Mouse (Mus musculus) midbrain, embryonic 16.5 days (tissue): ENCODE results near the gene Myrf. TPM values are rescaled to one million over a fixed set of nuclear protein-coding genes. Genes with fewer than 3 reads are reported as not detected.

ENCODE experiments used
- ATAC-seq: fragments of 200-750 bp; cut with Nextera tagmentation; 2 replicates; pipeline ENCODE4 v1.8.0; 2017; ENCODE audit warnings: moderate TSS enrichment
- H3K27ac ChIP-seq: fragments of 300-500 bp; sonication (generic); 2 replicates; pipeline ENCODE4 v1.5.1; 2014; ENCODE audit warnings: mild to moderate bottlenecking, low read length, mixed read lengths
- H3K27me3 ChIP-seq: fragments of 300-500 bp; sonication (generic); 2 replicates; pipeline ENCODE4 v1.6.1; 2014; ENCODE audit warnings: low read depth, low read length, mixed read lengths; ENCODE audit not compliant: control insufficient read depth, insufficient read depth
- H3K36me3 ChIP-seq: fragments of 300-500 bp; sonication (generic); 2 replicates; pipeline ENCODE4 v1.6.1; 2014; ENCODE audit warnings: mild to moderate bottlenecking, low read length, moderate library complexity, mixed read lengths; ENCODE audit not compliant: control insufficient read depth, insufficient read depth
- H3K4me1 ChIP-seq: fragments of 300-500 bp; sonication (generic); 2 replicates; pipeline ENCODE4 v1.6.1; 2014; ENCODE audit warnings: mild to moderate bottlenecking, low read length, mixed read lengths; ENCODE audit not compliant: control insufficient read depth, insufficient read depth
- H3K4me2 ChIP-seq: fragments of 300-500 bp; sonication (generic); 2 replicates; pipeline ENCODE4 v1.6.1; 2014; ENCODE audit warnings: mild to moderate bottlenecking, low read length, mixed read lengths
- H3K4me3 ChIP-seq: fragments of 300-500 bp; sonication (generic); 2 replicates; pipeline ENCODE4 v1.5.1; 2014; ENCODE audit warnings: low read depth, mild to moderate bottlenecking, low read length, moderate library complexity, mixed read lengths
- H3K9ac ChIP-seq: fragments of 300-500 bp; sonication (generic); 2 replicates; pipeline ENCODE4 v1.6.1; 2014; ENCODE audit warnings: low read depth, low read length, mixed read lengths
- H3K9me3 ChIP-seq: fragments of 300-500 bp; sonication (generic); replicated peaks from 2 replicates; pipeline ENCODE4 v1.6.1; 2014; ENCODE audit warnings: mild to moderate bottlenecking, low read length, mixed read lengths; ENCODE audit not compliant: control insufficient read depth, poor library complexity, severe bottlenecking
- WGBS: fragments of 180-500 bp; shearing (Covaris S2); extraction: QIAGEN DNeasy Blood & Tissue Kit; methylation state at CpG from one replicate; pipeline ENCODE4 v1.1.7; 2014; 5-methylcytosine and 5-hydroxymethylcytosine counted together
- polyA plus RNA-seq: library from polyadenylated mRNA; unstranded; fragments of >200 nt; fragmentation: Nextera tagmentation; extraction: Ambion mirVana; gene quantifications from 2 replicates; pipeline ENCODE4 v1.2.1, GENCODE M21; 2015

Myrf gene
- polyA plus RNA-seq, 1 experiment from 2014 or later = 0.82 TPM

GRCm38 (mm10) chr19:10204616-10205001 is 35.9 kb downstream of the Myrf start:
- no peaks in the 10 kb centered on the region for H3K9me3 ChIP-seq
- ATAC-seq = peak; percentile 40; the same call in 1 of the 2 replicates
- H3K9ac ChIP-seq = peak overlapping the region; percentile 73
- H3K4me2 ChIP-seq = peak overlapping the region; percentile 76
- peak overlapping the region; percentile 64 for H3K4me3 ChIP-seq
- under 1% methylated on average over 5 of the region's 5 CpGs for WGBS
- H3K4me1 ChIP-seq = peaks cover 15% of the 10 kb centered on the region
- peaks cover 30% of the 10 kb centered on the region for H3K36me3 ChIP-seq
- no peaks in the 10 kb centered on the region for H3K27me3 ChIP-seq
- H3K27ac ChIP-seq = peak overlapping the region; percentile 86

DNA sequence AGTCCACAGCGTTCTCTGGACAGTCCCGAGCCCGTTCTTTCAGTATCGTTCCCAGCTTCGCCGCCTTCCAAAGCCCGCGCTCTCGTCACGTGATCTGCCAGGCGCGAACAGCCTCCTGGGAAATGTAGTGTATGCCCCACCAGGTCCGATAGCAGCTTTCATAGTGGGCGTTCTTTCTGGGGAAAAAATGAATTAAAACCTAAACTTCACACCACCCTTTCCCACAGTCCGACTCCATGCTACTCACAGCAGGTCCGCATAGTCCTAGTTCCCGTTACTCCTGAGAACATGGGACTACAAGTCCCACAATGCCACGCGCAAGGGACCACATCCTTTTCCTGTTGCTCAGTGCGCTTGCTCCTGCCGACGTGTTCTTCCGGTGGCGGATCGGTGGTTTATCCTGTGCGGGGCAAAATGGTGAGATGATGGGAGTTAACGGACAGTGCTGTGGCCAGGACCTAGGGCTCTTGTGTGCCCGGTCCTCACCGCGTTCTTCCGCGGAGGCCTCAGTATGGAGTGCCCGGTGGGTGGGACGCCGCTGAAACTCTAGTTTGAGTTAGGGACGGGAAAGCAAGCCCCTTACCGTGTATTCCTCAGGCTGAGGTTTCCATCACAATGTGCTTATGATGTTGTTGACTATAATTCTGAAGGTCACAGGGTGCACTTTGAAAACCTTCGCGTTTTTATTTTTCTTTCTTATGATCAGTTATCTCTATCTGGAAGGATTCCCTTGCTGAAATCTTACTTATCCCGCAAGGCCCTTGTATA is 36.5 kb downstream of the Myrf start, which contains the start of the genes Tmem258 and Fen1:
Gene Tmem258, plus strand, starts transcription at position 167 of the 768 bp plus-strand sequence.
Gene Fen1, minus strand, starts transcription at position 322 of the 768 bp plus-strand sequence.
- peak within 1 kb of the TSS; percentile 86 for H3K27ac ChIP-seq
- peak within 1 kb of the TSS; percentile 73 for H3K9ac ChIP-seq
- H3K4me2 ChIP-seq = peak within 1 kb of the TSS; percentile 76
- H3K4me1 ChIP-seq = peaks cover 15% of the 10 kb centered on the region
- ATAC-seq = peak; percentile 94
- H3K27me3 ChIP-seq = no peaks in the 10 kb centered on the region
- H3K9me3 ChIP-seq = no peaks in the 10 kb centered on the region
- peaks cover 31% of the 10 kb centered on the region for H3K36me3 ChIP-seq
- under 1% methylated on average over 40 of the region's 40 CpGs for WGBS
- peak within 1 kb of the TSS; percentile 64 for H3K4me3 ChIP-seq

GRCm38 (mm10) chr19:10203146-10203847 is 37.3 kb downstream of the Myrf start:
- peak overlapping the region; percentile 73 for H3K9ac ChIP-seq
- H3K9me3 ChIP-seq = no peaks in the 10 kb centered on the region
- 3% methylated on average over 23 of the region's 23 CpGs for WGBS
- no peak overlapping the region for H3K27ac ChIP-seq
- peak overlapping the region; percentile 76 for H3K4me2 ChIP-seq
- H3K4me1 ChIP-seq = peaks cover 15% of the 10 kb centered on the region
- peak; percentile 73 for ATAC-seq
- peak overlapping the region; percentile 64 for H3K4me3 ChIP-seq
- H3K27me3 ChIP-seq = no peaks in the 10 kb centered on the region
- peaks cover 27% of the 10 kb centered on the region for H3K36me3 ChIP-seq

DNA sequence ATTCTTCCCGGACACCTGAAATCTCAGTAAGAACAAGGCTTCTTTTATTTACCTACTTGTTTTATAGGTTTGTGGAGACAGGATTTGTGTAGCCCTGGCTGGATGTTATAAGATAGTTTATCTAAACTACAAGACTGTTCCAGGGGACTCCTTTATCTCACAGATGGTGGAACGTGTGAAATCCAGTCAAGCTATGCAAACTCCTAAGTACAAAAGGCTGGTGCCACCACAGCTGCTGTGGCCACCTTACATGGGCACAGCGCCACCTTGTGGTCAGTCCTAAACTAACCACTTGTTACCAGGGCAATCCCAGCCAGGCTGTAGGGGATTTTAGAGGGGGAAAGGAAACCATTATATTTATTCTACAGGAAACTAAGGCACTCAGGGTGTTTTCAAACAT is 41.8 kb downstream of the Myrf start:
- H3K9me3 ChIP-seq = no peaks in the 10 kb centered on the region
- H3K36me3 ChIP-seq = peaks cover 41% of the 10 kb centered on the region
- no peak for ATAC-seq
- H3K9ac ChIP-seq = no peak overlapping the region
- H3K27ac ChIP-seq = no peak overlapping the region
- H3K27me3 ChIP-seq = no peaks in the 10 kb centered on the region
- no peak overlapping the region for H3K4me3 ChIP-seq
- peaks cover 7% of the 10 kb centered on the region for H3K4me1 ChIP-seq
- H3K4me2 ChIP-seq = no peak overlapping the region
- 31% methylated on average over 3 of the region's 3 CpGs for WGBS

DNA sequence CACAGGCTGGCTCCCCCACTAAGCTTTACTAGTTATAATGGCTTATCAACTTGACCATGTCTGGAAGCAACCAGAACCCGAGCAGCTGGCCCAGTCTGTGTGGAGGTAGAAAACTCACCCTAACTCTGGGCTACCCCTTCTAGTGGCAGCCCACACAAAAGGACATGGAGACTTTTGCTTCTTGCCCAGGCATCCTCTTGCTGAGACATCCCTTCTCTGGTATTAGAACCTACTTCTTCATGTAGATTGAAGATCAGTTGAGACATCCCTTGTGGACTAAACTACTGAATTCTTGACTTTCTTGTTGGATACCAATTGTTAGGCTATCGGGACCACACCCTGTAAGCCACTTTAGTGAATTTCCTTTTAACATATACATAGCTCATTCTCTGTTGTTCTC is 42.3 kb downstream of the Myrf start:
- 78% methylated on average over 2 of the region's 2 CpGs for WGBS

GRCm38 (mm10) chr19:10197130-10197529 is 43.4 kb downstream of the Myrf start:
- Histone ChIP-seq H3K9me3 (no peaks in the 10 kb centered on the region), H3K4me3 (no peak overlapping the region), H3K4me2 (no peak overlapping the region), H3K4me1 (no peaks in the 10 kb centered on the region), H3K27me3 (no peaks in the 10 kb centered on the region), H3K27ac (no peak overlapping the region), H3K36me3 (peaks cover 55% of the 10 kb centered on the region), H3K9ac (no peak overlapping the region)
- 91% methylated on average over 4 of the region's 4 CpGs for WGBS
- no peak for ATAC-seq

More for the DNA sequence above, 42.3 kb downstream of the Myrf start:
- H3K4me2 ChIP-seq = no peak overlapping the region
- H3K27me3 ChIP-seq = no peaks in the 10 kb centered on the region
- peaks cover 6% of the 10 kb centered on the region for H3K4me1 ChIP-seq
- H3K4me3 ChIP-seq = no peak overlapping the region
- no peak overlapping the region for H3K27ac ChIP-seq
- no peak for ATAC-seq
- no peaks in the 10 kb centered on the region for H3K9me3 ChIP-seq
- H3K36me3 ChIP-seq = peaks cover 43% of the 10 kb centered on the region
- H3K9ac ChIP-seq = no peak overlapping the region

- H3K36me3 ChIP-seq = peaks cover 58% of the 10 kb centered on the region
- WGBS = 80% methylated on average over 5 of the region's 5 CpGs
Measured at GRCm38 (mm10) chr19:10195252-10195651, 45.3 kb downstream of the Myrf start.

DNA sequence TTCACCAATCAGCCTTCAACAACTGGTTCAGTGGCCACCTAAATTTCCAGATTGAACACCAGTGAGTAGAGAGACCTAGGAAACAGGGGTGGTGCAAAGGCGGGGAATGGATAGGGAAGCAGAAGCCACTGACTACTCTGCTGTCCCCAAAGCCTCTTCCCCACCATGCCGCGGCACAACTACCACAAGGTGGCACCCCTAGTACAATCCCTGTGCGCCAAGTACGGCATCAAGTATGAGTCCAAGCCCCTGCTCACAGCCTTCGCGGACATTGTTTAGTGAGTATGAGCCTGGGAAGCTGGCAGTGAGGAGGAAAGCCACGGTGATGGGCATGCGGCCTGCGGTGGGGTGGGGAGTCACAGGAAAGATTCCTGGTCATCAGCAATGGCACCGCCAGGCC is 46.2 kb downstream of the Myrf start:
- ATAC-seq = no peak
- peaks cover 55% of the 10 kb centered on the region for H3K36me3 ChIP-seq
- H3K9ac ChIP-seq = no peak overlapping the region

More at GRCm38 (mm10) chr19:10195252-10195651, 45.3 kb downstream of the Myrf start:
- Histone ChIP-seq H3K4me1 (no peaks in the 10 kb centered on the region), H3K4me3 (no peak overlapping the region), H3K9me3 (no peaks in the 10 kb centered on the region), H3K9ac (no peak overlapping the region), H3K27ac (no peak overlapping the region), H3K4me2 (no peak overlapping the region), H3K27me3 (no peaks in the 10 kb centered on the region)
- no peak for ATAC-seq

DNA sequence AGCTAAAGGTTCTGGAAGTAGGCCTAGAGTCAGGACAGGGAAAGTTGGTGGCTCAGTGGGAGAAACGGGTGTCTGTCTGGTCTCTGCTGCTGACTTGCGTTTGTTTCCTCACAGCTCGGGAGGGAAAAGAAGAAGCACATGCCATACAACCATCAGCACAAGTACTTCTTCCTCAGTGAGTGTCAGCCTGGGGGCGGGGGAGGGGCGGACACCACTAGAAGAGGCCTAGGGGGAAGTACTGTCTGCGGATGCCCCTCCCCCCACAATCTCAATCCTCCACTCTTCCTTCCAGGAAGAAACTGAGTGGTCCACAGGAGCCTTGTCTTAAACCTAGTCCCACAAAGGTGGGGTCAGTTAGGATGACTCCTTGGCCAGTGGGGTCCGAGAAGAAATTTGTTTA is 49.2 kb downstream of the Myrf start:
- ATAC-seq = no peak
- Histone ChIP-seq H3K4me3 (no peak overlapping the region), H3K4me2 (no peak overlapping the region), H3K36me3 (peaks cover 75% of the 10 kb centered on the region), H3K27me3 (no peaks in the 10 kb centered on the region), H3K9me3 (no peaks in the 10 kb centered on the region), H3K9ac (no peak overlapping the region), H3K27ac (no peak overlapping the region), H3K4me1 (peaks cover 2% of the 10 kb centered on the region; the same call in 1 of the 2 replicates)
- 82% methylated on average over 7 of the region's 7 CpGs for WGBS

More for the DNA sequence above, 46.2 kb downstream of the Myrf start:
- Histone ChIP-seq H3K4me1 (no peaks in the 10 kb centered on the region), H3K9me3 (no peaks in the 10 kb centered on the region), H3K27ac (no peak overlapping the region), H3K27me3 (no peaks in the 10 kb centered on the region), H3K4me3 (no peak overlapping the region), H3K4me2 (no peak overlapping the region)
- WGBS = 88% methylated on average over 11 of the region's 11 CpGs
